Mouse (Mus musculus) embryonic fibroblast, embryonic 13.5 days (primary cell): ENCODE data around the gene Sesn1.

Experiments
- CTCF ChIP-seq: IDR thresholded peaks from 2 replicates; pipeline ENCODE4 v1.5.1; 2011; ENCODE audit warnings: mild to moderate bottlenecking, control low read depth, low read length, moderate library complexity, borderline replicate concordance; ENCODE audit not compliant: insufficient read depth
- POLR2A ChIP-seq: IDR thresholded peaks from 2 replicates; pipeline ENCODE4 v1.6.1; 2011; ENCODE audit warnings: low read depth, mild to moderate bottlenecking, control low read depth, low read length, moderate library complexity

DNA sequence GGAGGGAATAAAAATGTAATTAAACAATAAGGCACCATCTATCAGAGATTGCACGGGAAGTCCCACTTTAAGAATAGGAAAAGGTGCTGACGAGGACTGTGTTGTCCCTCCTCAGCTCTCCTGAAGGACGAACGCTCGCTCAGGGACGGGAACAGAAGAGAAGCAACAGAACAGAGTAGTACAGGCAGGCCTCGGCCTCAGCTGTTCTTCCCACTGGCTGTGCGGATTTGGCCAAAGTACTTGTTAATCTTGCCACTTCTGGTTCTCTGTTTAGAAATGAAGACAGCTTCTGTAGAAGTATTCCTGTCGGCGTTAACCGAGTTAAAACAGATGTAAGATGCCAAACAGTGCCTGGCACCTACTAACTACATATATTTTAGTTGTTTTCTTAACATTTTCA lies 68.6 kb downstream of the Sesn1 start:
- TF ChIP-seq CTCF (no peak), POLR2A (no peak)
